Mouse (Mus musculus): ENCODE measurements at regions not wholly inside any gene's neighbourhood (a gene's known extent, or its start where the extent isn't known, plus 50 kb on each side); places are given as distances from the start of the nearest gene placed in this dataset.

- no peak for TF ChIP-seq CTCF (IDR thresholded peaks at IDR 0.05; ENCODE audit: borderline replicate concordance, insufficient read depth, low read length)
- TF ChIP-seq POLR2A (IDR thresholded peaks at IDR 0.05; ENCODE audit: low read depth, low read length): no peak
Measured at GRCm38 (mm10) chr12:32666040-32666439, 153.3 kb upstream of the Nampt start.
